Mouse (Mus musculus) thymus, adult 2 months (tissue): ENCODE measurements around the gene Scrn1.

Source experiments
- CTCF ChIP-seq: fragments of 200-500 bp; IDR thresholded peaks from 2 replicates; pipeline ENCODE4 v1.5.1; 2012; ENCODE audit warnings: mild to moderate bottlenecking, control low read depth, low read length, moderate library complexity, borderline replicate concordance; ENCODE audit not compliant: control insufficient read depth, poor library complexity, insufficient read depth; ENCODE audit errors: extremely low read depth
- POLR2A ChIP-seq: fragments of 200-500 bp; IDR thresholded peaks from 2 replicates; pipeline ENCODE4 v1.6.1; 2012; ENCODE audit warnings: mild to moderate bottlenecking, low read length, control low read depth, moderate library complexity; ENCODE audit not compliant: control insufficient read depth, poor library complexity, insufficient read depth; ENCODE audit errors: extremely low read depth

- TF ChIP-seq POLR2A (no peak), CTCF (no peak)
Observed at GRCm38 (mm10) chr6:54562018-54562809, 4.1 kb downstream of the Scrn1 start.
